Mouse (Mus musculus): ENCODE results near the gene Stard13. TPM values are rescaled to one million over a fixed set of nuclear protein-coding genes. Genes with fewer than 3 reads are reported as not detected.

Stard13 gene
- polyA plus RNA-seq, 1 experiment from 2014 or later, result 9.0 TPM

DNA sequence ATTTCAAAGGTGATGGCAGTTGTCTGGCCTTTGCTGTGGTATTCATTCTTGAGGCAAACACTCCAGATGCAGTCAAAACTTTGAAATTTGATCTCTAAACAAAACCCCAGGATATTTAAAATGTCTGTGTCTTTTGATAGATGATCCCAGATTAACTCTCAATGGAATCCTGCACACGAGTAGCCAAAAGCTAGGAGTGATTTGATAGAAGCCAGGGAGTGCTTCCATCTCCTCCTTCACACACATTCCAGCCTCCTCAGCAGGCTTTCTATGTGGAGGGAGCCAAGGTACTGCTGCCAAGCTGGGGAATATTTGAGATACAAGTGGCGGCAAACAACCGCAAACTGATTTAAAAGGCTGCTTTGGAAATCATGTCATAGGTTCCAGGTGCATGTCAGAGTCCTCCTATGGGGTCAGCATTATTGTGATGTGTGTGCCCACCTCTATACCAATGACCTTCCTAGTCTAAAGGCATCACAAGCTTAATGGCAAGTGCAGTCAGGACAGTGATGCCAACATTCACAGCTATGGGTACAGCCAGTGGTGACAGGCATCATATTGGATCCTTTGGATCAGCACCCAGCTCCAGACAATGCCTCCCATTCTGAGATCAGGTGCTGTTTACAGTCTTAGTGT, 39.6 kb downstream of the Stard13 start:
- Histone ChIP-seq H3K4me2 (replicated peaks) (no peak overlapping the region), H3K27me3 (no peaks in the 10 kb centered on the region), H3K9ac (no peak overlapping the region), H3K4me1 (peaks cover 17% of the 10 kb centered on the region; the same call in 1 of the 2 replicates), H3K36me3 (no peaks in the 10 kb centered on the region), H3K9me3 (replicated peaks) (no peaks in the 10 kb centered on the region), H3K4me3 (replicated peaks) (no peak overlapping the region), H3K27ac (replicated peaks) (no peak overlapping the region)
- WGBS, result 46% methylated on average over 3 of the region's 3 CpGs
- no peak for ATAC-seq (ENCODE audit: insufficient number of reproducible peaks, low FRiP score, low TSS enrichment, low read depth)

DNA sequence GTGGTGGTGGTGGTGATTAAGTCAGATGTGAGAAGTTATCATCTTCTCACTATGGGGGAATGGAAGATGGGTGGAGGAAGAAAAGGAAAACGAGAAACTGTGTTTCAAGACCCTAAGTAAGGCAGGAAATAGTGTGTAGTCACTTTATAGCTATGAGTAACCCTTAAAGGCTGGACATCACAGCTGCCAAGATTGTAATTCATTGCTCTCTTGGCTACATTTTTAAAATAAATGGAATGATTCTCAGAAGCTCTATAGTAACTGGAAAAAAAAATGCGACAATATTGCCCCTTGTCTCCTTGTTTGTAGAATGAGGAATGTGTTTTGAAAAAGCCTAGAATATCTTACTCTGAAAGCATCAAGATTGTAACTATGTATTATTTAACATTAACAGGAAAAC, 41.4 kb downstream of the Stard13 start:
- no peak for ATAC-seq (ENCODE audit: insufficient number of reproducible peaks, low FRiP score, low TSS enrichment, low read depth)
- 84% methylated on average over 2 of the region's 2 CpGs for WGBS
- H3K4me2 ChIP-seq (replicated peaks), result no peak overlapping the region
- no peak overlapping the region for H3K27ac ChIP-seq (replicated peaks)
- H3K27me3 ChIP-seq, result no peaks in the 10 kb centered on the region
- H3K9me3 ChIP-seq (replicated peaks), result no peaks in the 10 kb centered on the region
- no peak overlapping the region for H3K9ac ChIP-seq
- H3K4me3 ChIP-seq (replicated peaks), result no peak overlapping the region
- no peaks in the 10 kb centered on the region for H3K36me3 ChIP-seq
- peaks cover 17% of the 10 kb centered on the region; the same call in 1 of the 2 replicates for H3K4me1 ChIP-seq

DNA sequence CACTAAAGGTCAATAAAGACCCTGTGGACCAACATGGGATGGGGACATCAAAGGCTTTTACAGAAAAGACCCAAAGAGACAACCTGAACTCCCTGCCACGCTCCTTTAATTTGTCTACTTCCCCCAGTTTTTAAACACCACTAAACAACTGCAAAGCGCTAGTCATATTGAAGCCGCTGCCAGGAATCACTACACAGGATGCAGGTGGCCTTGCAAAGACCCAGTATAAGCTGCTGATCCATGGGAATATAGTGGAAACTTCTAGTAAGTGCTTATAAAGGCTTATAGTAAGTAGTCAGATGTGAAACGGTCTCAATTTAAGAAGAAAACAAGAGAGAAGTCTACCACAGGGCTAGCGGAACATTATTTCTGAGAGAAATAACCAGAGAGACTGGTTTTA, 42.9 kb downstream of the Stard13 start:
- no peaks in the 10 kb centered on the region for H3K36me3 ChIP-seq
- H3K27me3 ChIP-seq, result no peaks in the 10 kb centered on the region
- ATAC-seq (ENCODE audit: insufficient number of reproducible peaks, low FRiP score, low TSS enrichment, low read depth), result no peak
- H3K9me3 ChIP-seq (replicated peaks), result no peaks in the 10 kb centered on the region
- peak overlapping the region; percentile 89 for H3K4me2 ChIP-seq (replicated peaks)
- no peak overlapping the region for H3K27ac ChIP-seq (replicated peaks)
- no peak overlapping the region for H3K9ac ChIP-seq
- H3K4me3 ChIP-seq (replicated peaks), result 0 out of 2 replicates have a peak overlapping the region, but pooled peaks have one; percentile 64
- WGBS, result 55% methylated on average over 5 of the region's 5 CpGs
- H3K4me1 ChIP-seq, result peaks cover 13% of the 10 kb centered on the region; the same call in 1 of the 2 replicates

DNA sequence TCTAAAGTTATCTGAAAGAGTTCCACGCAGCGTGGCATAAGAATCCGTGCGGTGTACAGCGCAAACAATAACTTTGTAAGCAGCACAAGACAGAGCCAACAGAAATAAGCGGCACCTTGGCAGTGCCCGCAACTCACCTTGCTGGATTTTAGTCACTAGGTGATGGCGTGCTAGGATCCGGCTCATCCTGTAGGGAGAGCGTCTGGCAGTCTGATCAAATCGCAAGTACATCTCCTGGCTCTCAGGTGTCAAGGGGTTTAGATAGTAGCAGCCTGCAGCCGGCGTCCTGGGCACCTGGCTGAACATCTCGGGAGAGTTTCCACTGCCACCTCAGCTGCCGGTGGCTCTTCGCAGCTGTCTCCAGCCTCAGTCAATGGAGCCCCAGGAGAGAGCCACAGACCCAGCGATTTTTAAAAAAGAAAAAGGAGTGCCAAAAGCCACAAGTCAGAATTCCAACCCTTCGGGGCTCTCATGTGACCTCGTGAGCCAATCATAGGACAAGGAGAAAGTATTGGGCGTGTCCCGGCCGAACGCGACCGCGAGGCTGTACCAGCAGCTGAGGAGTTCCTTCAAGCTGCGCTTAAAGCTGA, 43.8 kb downstream of the Stard13 start:
- Histone ChIP-seq H3K36me3 (no peaks in the 10 kb centered on the region), H3K4me2 (replicated peaks) (peak overlapping the region; percentile 89), H3K4me3 (replicated peaks) (peak overlapping the region; percentile 64), H3K27ac (replicated peaks) (0 out of 2 replicates have a peak overlapping the region, but pooled peaks have one; percentile 48), H3K9me3 (replicated peaks) (no peaks in the 10 kb centered on the region), H3K9ac (peak overlapping the region; percentile 54), H3K27me3 (no peaks in the 10 kb centered on the region), H3K4me1 (peaks cover 13% of the 10 kb centered on the region; the same call in 1 of the 2 replicates)
- ATAC-seq (ENCODE audit: insufficient number of reproducible peaks, low FRiP score, low TSS enrichment, low read depth), result peak; percentile 84
- WGBS, result under 1% methylated on average over 27 of the region's 27 CpGs

DNA sequence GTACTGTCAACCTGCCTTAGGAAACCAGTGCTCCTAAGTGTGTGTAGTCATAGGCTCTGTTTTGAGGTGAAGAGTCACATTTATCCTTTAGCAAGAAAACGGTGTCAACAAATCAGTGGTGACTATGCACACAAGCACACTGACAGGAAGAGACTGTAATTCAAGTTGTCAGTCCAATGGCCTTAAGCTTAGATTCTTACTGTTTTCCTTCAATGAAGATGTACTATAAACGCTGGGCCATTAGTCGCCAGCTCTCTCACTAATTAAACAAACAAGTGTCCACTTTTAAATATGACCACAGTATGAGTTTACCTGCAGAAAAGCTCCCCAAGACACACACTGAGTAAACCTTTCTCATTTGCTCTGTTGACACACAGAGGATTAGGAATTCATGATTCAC, 44.3 kb downstream of the Stard13 start:
- 21% methylated on average over 3 of the region's 3 CpGs for WGBS
- Histone ChIP-seq H3K9me3 (replicated peaks) (no peaks in the 10 kb centered on the region), H3K27ac (replicated peaks) (no peak overlapping the region), H3K4me1 (peaks cover 13% of the 10 kb centered on the region; the same call in 1 of the 2 replicates), H3K36me3 (no peaks in the 10 kb centered on the region), H3K27me3 (no peaks in the 10 kb centered on the region), H3K4me2 (replicated peaks) (peak overlapping the region; percentile 89), H3K9ac (peak overlapping the region; percentile 54; the same call in 1 of the 2 replicates), H3K4me3 (replicated peaks) (peak overlapping the region; percentile 64)
- no peak for ATAC-seq (ENCODE audit: insufficient number of reproducible peaks, low FRiP score, low TSS enrichment, low read depth)

DNA sequence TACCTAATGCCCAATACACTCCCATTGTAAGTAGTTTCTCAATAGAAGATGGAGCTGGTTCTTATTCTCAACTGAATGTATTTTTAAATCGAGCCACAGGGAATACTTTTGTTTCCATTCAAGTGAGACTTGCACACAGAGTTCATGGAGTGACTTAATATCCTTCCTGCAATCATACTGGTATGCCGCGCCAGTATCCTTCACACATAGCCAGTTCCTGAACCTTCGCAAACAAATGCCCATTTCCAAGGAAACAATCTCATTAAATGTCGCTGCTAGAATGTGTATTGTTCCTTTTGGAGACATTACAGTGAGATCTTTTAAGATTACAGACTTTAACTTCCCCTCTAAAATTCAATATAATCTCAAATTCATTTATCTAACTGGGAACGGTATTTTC, 45.0 kb downstream of the Stard13 start:
- Histone ChIP-seq H3K4me2 (replicated peaks) (no peak overlapping the region), H3K27me3 (no peaks in the 10 kb centered on the region), H3K9ac (no peak overlapping the region), H3K36me3 (no peaks in the 10 kb centered on the region), H3K4me3 (replicated peaks) (no peak overlapping the region), H3K4me1 (peaks cover 13% of the 10 kb centered on the region; the same call in 1 of the 2 replicates), H3K9me3 (replicated peaks) (no peaks in the 10 kb centered on the region), H3K27ac (replicated peaks) (no peak overlapping the region)
- WGBS, result 83% methylated on average over 6 of the region's 6 CpGs
- ATAC-seq (ENCODE audit: insufficient number of reproducible peaks, low FRiP score, low TSS enrichment, low read depth), result no peak

DNA sequence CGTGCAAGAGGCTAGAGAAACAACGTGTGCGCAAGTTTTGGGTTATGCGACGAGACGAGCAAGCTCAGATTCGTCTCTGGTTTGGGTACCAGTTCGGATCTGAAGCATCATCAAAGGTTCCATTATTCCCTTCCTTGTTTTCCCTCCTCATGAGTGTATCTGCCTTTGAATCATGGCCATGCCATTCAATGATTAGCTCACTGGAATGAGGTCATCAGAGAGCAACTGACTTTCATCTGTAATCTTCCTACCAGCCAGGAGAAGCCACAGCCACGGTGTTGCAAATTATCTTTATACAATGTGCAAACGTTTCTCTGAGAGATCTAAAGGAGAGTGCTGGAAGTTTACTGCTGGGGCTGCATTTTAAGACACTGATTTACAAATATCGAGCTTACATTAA, 46.3 kb downstream of the Stard13 start:
- H3K9ac ChIP-seq, result no peak overlapping the region
- peaks cover 13% of the 10 kb centered on the region; the same call in 1 of the 2 replicates for H3K4me1 ChIP-seq
- no peaks in the 10 kb centered on the region for H3K9me3 ChIP-seq (replicated peaks)
- no peak for ATAC-seq (ENCODE audit: insufficient number of reproducible peaks, low FRiP score, low TSS enrichment, low read depth)
- no peak overlapping the region for H3K27ac ChIP-seq (replicated peaks)
- 68% methylated on average over 11 of the region's 11 CpGs for WGBS
- no peak overlapping the region for H3K4me2 ChIP-seq (replicated peaks)
- H3K36me3 ChIP-seq, result no peaks in the 10 kb centered on the region
- no peaks in the 10 kb centered on the region for H3K27me3 ChIP-seq
- no peak overlapping the region for H3K4me3 ChIP-seq (replicated peaks)

DNA sequence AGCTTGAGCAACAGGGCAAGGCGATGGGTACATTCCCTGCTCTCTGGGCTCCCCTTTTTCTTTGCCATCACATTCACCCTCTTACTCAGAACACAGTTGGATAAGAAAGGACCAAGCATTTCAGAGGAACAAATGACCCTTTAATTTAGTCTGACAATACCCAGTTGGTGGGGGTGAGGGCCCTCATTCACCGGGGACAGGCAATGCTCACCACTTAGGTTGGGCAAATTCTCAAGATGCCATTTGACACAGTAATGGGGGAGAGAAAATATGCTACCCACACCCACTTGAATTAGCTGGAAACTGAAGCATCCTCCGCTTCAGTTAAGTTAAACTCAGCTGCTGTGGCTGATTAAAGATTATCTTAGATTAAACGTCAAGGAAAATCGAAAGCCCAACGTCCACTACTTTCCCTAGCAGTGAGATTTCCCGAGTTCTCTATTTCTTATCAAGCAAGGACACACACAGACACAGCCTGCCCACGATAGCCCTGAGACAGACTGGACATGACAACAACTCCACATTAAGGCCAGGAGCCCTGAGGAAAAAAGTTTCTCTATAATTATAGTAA, 48.3 kb downstream of the Stard13 start:
- Histone ChIP-seq H3K36me3 (no peaks in the 10 kb centered on the region), H3K27ac (replicated peaks) (no peak overlapping the region), H3K4me2 (replicated peaks) (no peak overlapping the region), H3K9me3 (replicated peaks) (no peaks in the 10 kb centered on the region), H3K9ac (no peak overlapping the region), H3K27me3 (no peaks in the 10 kb centered on the region), H3K4me1 (peaks cover 9% of the 10 kb centered on the region; the same call in 1 of the 2 replicates), H3K4me3 (replicated peaks) (no peak overlapping the region)
- 53% methylated on average over 8 of the region's 8 CpGs for WGBS
- no peak for ATAC-seq (ENCODE audit: insufficient number of reproducible peaks, low FRiP score, low TSS enrichment, low read depth)

DNA sequence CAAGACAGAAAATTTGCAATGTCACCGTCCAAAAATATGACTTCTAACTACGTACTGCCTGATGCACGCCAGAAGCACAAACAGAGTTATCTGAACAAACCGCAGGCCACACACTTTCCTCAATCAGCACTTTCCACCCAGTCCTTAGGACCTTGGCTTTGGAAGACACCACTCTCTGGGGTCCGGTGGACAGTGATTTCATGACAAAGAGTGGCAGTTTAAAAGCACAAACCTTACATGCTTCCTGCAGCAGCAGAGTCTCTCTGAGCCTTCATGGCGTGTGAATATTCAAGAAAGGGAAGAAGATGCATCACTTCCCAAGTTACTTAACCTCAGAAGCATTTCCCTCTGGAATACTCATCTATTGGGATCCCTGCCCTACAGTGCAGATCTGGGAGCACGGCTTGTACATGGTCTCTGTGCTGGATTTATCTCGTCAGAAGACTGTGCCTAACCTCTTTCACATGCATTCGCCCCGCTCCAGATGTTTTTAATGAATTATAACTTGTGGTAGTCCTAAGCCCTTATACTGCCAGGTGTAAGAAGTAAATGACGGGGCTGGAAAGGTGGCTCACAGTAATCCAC, 49.9 kb downstream of the Stard13 start:
- no peak overlapping the region for H3K27ac ChIP-seq (replicated peaks)
- 69% methylated on average over 11 of the region's 11 CpGs for WGBS
- no peaks in the 10 kb centered on the region for H3K36me3 ChIP-seq
- no peaks in the 10 kb centered on the region for H3K4me1 ChIP-seq
- no peaks in the 10 kb centered on the region for H3K9me3 ChIP-seq (replicated peaks)
- H3K27me3 ChIP-seq, result no peaks in the 10 kb centered on the region
- no peak overlapping the region for H3K9ac ChIP-seq
- no peak for ATAC-seq (ENCODE audit: insufficient number of reproducible peaks, low FRiP score, low TSS enrichment, low read depth)
- H3K4me3 ChIP-seq (replicated peaks), result no peak overlapping the region
- no peak overlapping the region for H3K4me2 ChIP-seq (replicated peaks)

DNA sequence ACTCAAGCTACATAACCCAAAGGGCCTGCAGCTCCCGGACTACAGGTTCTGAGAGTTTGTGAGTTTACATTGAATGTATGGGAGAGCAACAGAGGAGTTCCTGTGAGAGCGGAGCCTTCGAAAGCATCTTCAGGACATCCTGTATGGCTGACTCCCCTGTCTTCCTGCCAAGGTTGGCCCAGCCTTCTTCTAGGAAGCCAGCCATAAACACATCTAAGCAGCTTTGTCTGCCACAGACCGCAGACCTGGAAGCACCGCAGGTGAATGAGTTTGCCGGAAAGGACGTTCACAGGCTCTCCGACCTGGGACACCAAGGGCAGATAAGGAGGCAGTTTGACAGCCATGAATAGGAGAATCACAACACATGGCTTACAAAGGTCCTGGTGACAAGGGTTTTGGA, 52.3 kb downstream of the Stard13 start:
- no peaks in the 10 kb centered on the region for H3K27me3 ChIP-seq
- no peaks in the 10 kb centered on the region for H3K9me3 ChIP-seq (replicated peaks)
- ATAC-seq (ENCODE audit: insufficient number of reproducible peaks, low FRiP score, low TSS enrichment, low read depth), result no peak
- H3K27ac ChIP-seq (replicated peaks), result no peak overlapping the region
- no peak overlapping the region for H3K4me2 ChIP-seq (replicated peaks)
- no peaks in the 10 kb centered on the region for H3K36me3 ChIP-seq
- no peaks in the 10 kb centered on the region for H3K4me1 ChIP-seq
- H3K9ac ChIP-seq, result no peak overlapping the region
- no peak overlapping the region for H3K4me3 ChIP-seq (replicated peaks)
- 93% methylated on average over 8 of the region's 8 CpGs for WGBS

DNA sequence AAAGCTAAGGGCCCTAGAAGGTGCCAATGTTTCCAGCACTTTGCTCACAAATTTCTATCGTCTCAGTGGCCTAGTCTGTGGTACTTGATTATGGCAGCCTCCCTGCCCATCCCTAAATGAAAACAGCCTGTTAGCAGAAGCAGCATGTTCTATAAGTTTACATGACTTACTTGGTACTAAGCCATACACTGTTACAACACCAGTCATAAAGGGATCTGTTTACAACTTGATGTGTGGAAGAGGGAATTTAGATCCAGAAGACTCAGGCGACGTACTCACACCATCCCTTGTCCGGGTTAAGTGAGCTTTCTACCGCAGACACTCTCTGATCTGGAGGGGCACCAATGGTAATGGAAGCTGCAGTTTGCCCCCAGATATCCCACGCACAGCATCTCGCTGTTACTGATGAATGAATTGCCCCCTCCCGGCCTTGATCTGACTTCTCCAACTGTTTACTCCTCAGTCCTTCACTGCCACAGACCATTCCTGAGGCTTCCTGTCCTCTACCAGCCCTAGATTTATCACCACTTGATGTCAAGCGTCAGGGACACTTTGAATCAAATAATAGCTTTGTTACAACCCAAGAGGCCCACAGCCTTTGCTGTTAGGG, 53.4 kb downstream of the Stard13 start:
- ATAC-seq (ENCODE audit: insufficient number of reproducible peaks, low FRiP score, low TSS enrichment, low read depth), result no peak
- H3K36me3 ChIP-seq, result no peaks in the 10 kb centered on the region
- H3K4me3 ChIP-seq (replicated peaks), result no peak overlapping the region
- no peak overlapping the region for H3K4me2 ChIP-seq (replicated peaks)
- H3K27me3 ChIP-seq, result no peaks in the 10 kb centered on the region
- no peak overlapping the region for H3K27ac ChIP-seq (replicated peaks)
- no peaks in the 10 kb centered on the region for H3K4me1 ChIP-seq
- 82% methylated on average over 9 of the region's 9 CpGs for WGBS
- H3K9me3 ChIP-seq (replicated peaks), result no peaks in the 10 kb centered on the region
- no peak overlapping the region for H3K9ac ChIP-seq

Measured in embryonic facial prominence, embryonic 15.5 days (tissue).